Mouse (Mus musculus) yolk sac, embryonic 10.5 days (tissue): ENCODE data around the gene Pex3.

Experiments used
- DNase-seq: peaks from one replicate; pipeline ENCODE4 v3.0.0-alpha.2; 2017; ENCODE audit warnings: low spot score

Pex3 gene

GRCm38 (mm10) chr10:13536706-13537105 is 16.2 kb downstream of the Pex3 start:
- no peak for DNase-seq

GRCm38 (mm10) chr10:13534751-13535150 is 18.2 kb downstream of the Pex3 start:
- no peak for DNase-seq

- DNase-seq, result peak; percentile 26
Measured at GRCm38 (mm10) chr10:13528155-13528554, 24.8 kb downstream of the Pex3 start.

GRCm38 (mm10) chr10:13521857-13522256 is 31.1 kb downstream of the Pex3 start:
- DNase-seq, result no peak

GRCm38 (mm10) chr10:13502371-13502770 is 50.6 kb downstream of the Pex3 start:
- peak; percentile 10 for DNase-seq

- DNase-seq, result peak; percentile 12
Measured at GRCm38 (mm10) chr10:13501533-13501932, 51.4 kb downstream of the Pex3 start.

- peak; percentile 90 for DNase-seq
Measured at GRCm38 (mm10) chr10:13500938-13501496, 51.9 kb downstream of the Pex3 start.

GRCm38 (mm10) chr10:13500473-13500872 is 52.5 kb downstream of the Pex3 start:
- DNase-seq, result no peak

- no peak for DNase-seq
Measured at GRCm38 (mm10) chr10:13499331-13499730, 53.6 kb downstream of the Pex3 start, which contains the start of gene Fuca2. Gene Fuca2, plus strand, starts transcription at chr10:13499540.

- DNase-seq, result no peak
Measured at GRCm38 (mm10) chr10:13496315-13496714, 56.6 kb downstream of the Pex3 start.

- peak; percentile 65 for DNase-seq
Measured at GRCm38 (mm10) chr10:13493978-13494686, 58.8 kb downstream of the Pex3 start.

GRCm38 (mm10) chr10:13489671-13490070 is 63.3 kb downstream of the Pex3 start:
- DNase-seq, result no peak

- no peak for DNase-seq
Measured at GRCm38 (mm10) chr10:13485958-13486357, 67.0 kb downstream of the Pex3 start.

GRCm38 (mm10) chr10:13479341-13479740 is 73.6 kb downstream of the Pex3 start:
- DNase-seq, result no peak

GRCm38 (mm10) chr10:13475121-13475520 is 77.8 kb downstream of the Pex3 start:
- DNase-seq, result no peak

- no peak for DNase-seq
Measured at GRCm38 (mm10) chr10:13474568-13474955, 78.4 kb downstream of the Pex3 start.
